Mouse (Mus musculus) inflammation-experienced regulatory T-cells, adult 16 weeks (primary cell): Measurements from ENCODE around the gene Selplg. TPM values are rescaled to one million over a fixed set of nuclear protein-coding genes. Genes with fewer than 3 reads are reported as not detected.

ENCODE experiments used
- polyA plus RNA-seq: library from polyadenylated mRNA; unstranded; fragments of 100-300 nt; shearing (Covaris generic); gene quantifications from one replicate; pipeline ENCODE4 v1.2.1, GENCODE M21; 2017

The Selplg gene
- polyA plus RNA-seq = 993 TPM

DNA sequence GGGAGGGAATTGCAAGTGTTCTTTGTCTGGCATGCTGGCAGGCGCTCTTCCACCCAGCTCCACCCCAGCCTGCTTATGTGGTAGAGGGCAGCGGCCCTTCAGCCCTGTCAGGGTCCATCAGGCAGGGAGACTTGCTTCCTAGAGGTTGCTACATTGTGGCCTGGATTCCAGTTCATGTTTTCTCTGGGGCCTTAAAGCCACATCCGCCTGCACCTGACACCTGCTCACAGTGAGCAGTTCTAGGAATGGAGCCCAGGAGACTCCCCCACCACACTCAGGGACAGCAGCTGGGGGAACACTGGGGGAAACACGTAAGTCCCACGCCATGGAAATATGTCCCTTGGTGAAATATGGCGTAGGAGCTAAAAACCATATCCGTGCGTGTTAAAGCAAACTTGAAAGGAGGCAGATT, at the start of gene Selplg:
Gene Selplg (minus strand): TSS at position 155 of the 412 bp plus-strand sequence.

DNA sequence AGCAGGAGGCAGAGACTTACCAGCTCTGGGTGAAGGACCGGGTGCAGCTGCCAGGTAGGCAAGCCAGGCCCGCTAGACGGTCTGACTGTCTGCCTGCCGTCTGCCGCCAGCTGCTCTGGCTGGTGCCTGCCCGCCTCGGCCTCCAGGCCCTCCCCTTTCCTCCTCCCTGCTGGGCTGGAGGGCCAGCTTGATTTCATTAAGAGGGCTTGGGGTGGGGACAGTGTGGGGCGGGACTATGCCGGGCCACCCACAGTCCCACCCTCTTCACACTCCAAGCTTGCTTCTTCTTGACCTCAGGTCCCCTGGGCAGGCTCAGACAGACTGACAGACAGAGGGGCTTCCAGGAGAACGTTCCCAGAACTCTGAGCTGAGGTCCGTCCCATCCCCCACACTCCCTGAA, 32.2 kb downstream of the Selplg start, which contains the start of gene Tmem119:
Gene Tmem119 (minus strand): TSS at position 237 of the 400 bp plus-strand sequence.

DNA sequence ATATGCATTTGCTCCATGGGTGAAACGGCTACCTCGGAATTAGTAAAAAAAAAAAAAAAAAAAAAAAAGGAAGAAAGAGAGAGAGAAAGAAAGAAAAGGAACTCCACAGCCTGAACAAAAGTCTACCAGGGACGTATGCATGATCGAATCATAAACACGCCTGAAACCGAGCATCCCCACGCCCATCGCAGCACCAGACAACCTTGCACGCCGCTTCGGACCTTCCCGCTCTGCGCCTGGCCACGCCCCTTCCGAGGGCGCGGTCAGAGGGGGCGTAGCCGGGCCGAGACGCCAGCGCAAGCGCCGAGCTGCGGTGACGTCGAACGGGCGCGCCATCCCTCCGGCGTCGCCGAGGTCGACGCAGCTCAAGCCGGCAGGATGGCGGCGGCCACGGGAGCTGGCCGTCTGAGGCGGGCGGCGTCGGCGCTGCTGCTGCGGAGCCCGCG, 60.0 kb downstream of the Selplg start, which contains the start of the genes Sart3 and Iscu:
Gene Sart3 (minus strand): TSS at position 61 of the 446 bp plus-strand sequence.
Gene Iscu (plus strand): TSS at position 299 of the 446 bp plus-strand sequence.

Other genes starting within 250 kb of the Selplg start
- gene Cmklr1, start 182.2 kb downstream of the Selplg start, polyA plus RNA-seq = not detected
- gene 1700069L16Rik, start 107.9 kb downstream of the Selplg start, polyA plus RNA-seq = not detected
- 13.3 TPM for gene Ficd, start 96.8 kb downstream of the Selplg start, polyA plus RNA-seq
- 64.5 TPM for gene Sart3, start 60.1 kb downstream of the Selplg start, polyA plus RNA-seq
- gene Iscu, start 59.9 kb downstream of the Selplg start, polyA plus RNA-seq = 30.4 TPM
- not detected for gene Tmem119, start 32.1 kb downstream of the Selplg start, polyA plus RNA-seq
- 101 TPM for gene Coro1c, start 76.1 kb upstream of the Selplg start, polyA plus RNA-seq
- gene Ssh1, start 161.2 kb upstream of the Selplg start, polyA plus RNA-seq = 30.9 TPM
- 0.87 TPM for gene Dao, start 171.1 kb upstream of the Selplg start, polyA plus RNA-seq
- 2.3 TPM for gene Usp30, start 232.8 kb upstream of the Selplg start, polyA plus RNA-seq